Mouse (Mus musculus) heart, embryonic 15.5 days (tissue): ENCODE measurements around the gene Zscan2. TPM values are rescaled to one million over a fixed set of nuclear protein-coding genes. Genes with fewer than 3 reads are reported as not detected.

Experiments
- ATAC-seq: fragments of 200-750 bp; cut with Nextera tagmentation; replicated peaks from 2 replicates; pipeline ENCODE4 v1.8.0; 2017; ENCODE audit warnings: low read depth, moderate TSS enrichment; ENCODE audit not compliant: insufficient number of reproducible peaks, insufficient read depth, low FRiP score
- H3K27ac ChIP-seq: fragments of 300-500 bp; sonication (generic); 2 replicates; pipeline ENCODE4 v1.5.1; 2015; ENCODE audit warnings: mild to moderate bottlenecking, inconsistent platforms
- H3K27me3 ChIP-seq: fragments of 300-500 bp; sonication (generic); 2 replicates; pipeline ENCODE4 v1.6.1; 2015; ENCODE audit warnings: inconsistent platforms
- H3K36me3 ChIP-seq: fragments of 300-500 bp; sonication (generic); 2 replicates; pipeline ENCODE4 v1.6.1; 2015; ENCODE audit warnings: mild to moderate bottlenecking, inconsistent platforms
- H3K4me1 ChIP-seq: fragments of 300-500 bp; sonication (generic); replicated peaks from 2 replicates; pipeline ENCODE4 v1.6.1; 2015; ENCODE audit warnings: inconsistent platforms
- H3K4me2 ChIP-seq: fragments of 300-500 bp; sonication (generic); 2 replicates; pipeline ENCODE4 v1.6.1; 2015; ENCODE audit warnings: inconsistent platforms, mild to moderate bottlenecking, moderate library complexity
- H3K4me3 ChIP-seq: fragments of 300-500 bp; sonication (generic); 2 replicates; pipeline ENCODE4 v1.5.1; 2015; ENCODE audit warnings: mild to moderate bottlenecking, inconsistent platforms
- H3K9ac ChIP-seq: fragments of 300-500 bp; sonication (generic); 2 replicates; pipeline ENCODE4 v1.6.1; 2015; ENCODE audit warnings: mild to moderate bottlenecking, inconsistent platforms
- H3K9me3 ChIP-seq: fragments of 300-500 bp; sonication (generic); replicated peaks from 2 replicates; pipeline ENCODE4 v1.6.1; 2016; ENCODE audit warnings: inconsistent platforms
- WGBS: fragments of 180-500 bp; shearing (Covaris S2); methylation state at CpG from one replicate; pipeline ENCODE4 v1.1.7; 2015; ENCODE audit warnings: mixed read lengths; 5-methylcytosine and 5-hydroxymethylcytosine counted together
- polyA plus RNA-seq: library from polyadenylated mRNA; unstranded; fragments of >200 nt; fragmentation: Nextera tagmentation; extraction: Ambion mirVana; gene quantifications from 2 replicates; pipeline ENCODE4 v1.2.1, GENCODE M21; 2015

Gene Zscan2
- polyA plus RNA-seq, 1 experiment from 2014 or later = 2.0 TPM

DNA sequence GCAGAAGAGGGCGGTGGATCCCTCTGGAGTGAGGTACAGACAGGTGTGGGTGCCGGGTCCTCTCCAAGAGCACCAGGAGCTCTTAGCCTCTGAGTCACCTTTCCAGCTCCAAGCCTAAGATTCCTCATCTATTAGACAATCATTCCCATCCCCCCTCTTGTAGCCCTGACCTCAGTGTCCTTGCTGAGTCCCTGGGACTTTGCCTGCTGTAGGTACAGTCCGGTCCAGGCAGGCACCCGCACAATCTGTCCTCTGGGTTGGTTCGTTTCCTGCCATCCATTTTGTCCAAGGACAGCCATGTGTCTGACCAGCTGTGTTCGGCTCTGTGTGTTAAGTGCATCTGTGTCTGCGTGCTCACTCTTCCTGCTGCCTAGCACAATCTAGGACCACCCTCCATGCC, 27.9 kb downstream of the Zscan2 start:
- Histone ChIP-seq H3K27ac (peak overlapping the region; percentile 73), H3K4me2 (no peak overlapping the region), H3K9ac (no peak overlapping the region), H3K27me3 (no peaks in the 10 kb centered on the region), H3K4me1 (peaks cover 16% of the 10 kb centered on the region), H3K4me3 (no peak overlapping the region), H3K36me3 (peaks cover 29% of the 10 kb centered on the region), H3K9me3 (no peaks in the 10 kb centered on the region)
- ATAC-seq = no peak
- 62% methylated on average over 7 of the region's 7 CpGs for WGBS

- no peak overlapping the region for H3K4me2 ChIP-seq
- H3K9ac ChIP-seq = no peak overlapping the region
Measured at GRCm38 (mm10) chr7:80889021-80889511, 28.3 kb downstream of the Zscan2 start.

DNA sequence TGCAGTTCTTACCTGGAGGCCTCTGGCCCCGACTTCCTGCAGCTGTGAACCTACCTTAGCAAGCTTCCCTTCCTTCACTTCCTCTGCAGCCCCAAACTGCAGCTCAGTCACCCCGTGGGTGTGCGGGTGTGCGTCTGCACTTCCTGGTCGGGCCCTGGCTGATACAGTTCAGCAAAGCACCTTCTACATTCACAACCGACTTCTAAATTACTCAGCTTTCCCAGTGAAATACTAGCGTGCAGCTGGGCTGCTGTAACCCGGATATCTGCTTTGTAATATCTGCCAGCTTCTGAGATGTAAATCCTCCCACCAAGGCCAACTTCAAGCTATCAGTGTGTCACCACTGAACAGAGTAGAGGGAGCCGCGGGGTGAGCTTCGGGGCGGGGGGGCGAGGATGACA, 29.1 kb downstream of the Zscan2 start:
- peaks cover 36% of the 10 kb centered on the region for H3K36me3 ChIP-seq
- peaks cover 16% of the 10 kb centered on the region for H3K4me1 ChIP-seq
- H3K27me3 ChIP-seq = no peaks in the 10 kb centered on the region
- H3K9ac ChIP-seq = no peak overlapping the region
- H3K4me3 ChIP-seq = no peak overlapping the region
- no peak for ATAC-seq
- 70% methylated on average over 13 of the region's 13 CpGs for WGBS
- H3K27ac ChIP-seq = peak overlapping the region; percentile 73
- 0 out of 2 replicates have a peak overlapping the region, but pooled peaks have one; percentile 8 for H3K4me2 ChIP-seq
- no peaks in the 10 kb centered on the region for H3K9me3 ChIP-seq

More at GRCm38 (mm10) chr7:80889021-80889511, 28.3 kb downstream of the Zscan2 start:
- H3K27ac ChIP-seq = peak overlapping the region; percentile 73
- H3K4me1 ChIP-seq = peaks cover 16% of the 10 kb centered on the region
- no peak overlapping the region for H3K4me3 ChIP-seq
- H3K9me3 ChIP-seq = no peaks in the 10 kb centered on the region
- H3K27me3 ChIP-seq = no peaks in the 10 kb centered on the region
- peak; percentile 84 for ATAC-seq
- peaks cover 34% of the 10 kb centered on the region for H3K36me3 ChIP-seq
- WGBS = 43% methylated on average over 9 of the region's 9 CpGs

GRCm38 (mm10) chr7:80893086-80893752, 32.5 kb downstream of the Zscan2 start:
- Histone ChIP-seq H3K4me1 (peaks cover 16% of the 10 kb centered on the region), H3K36me3 (peaks cover 57% of the 10 kb centered on the region), H3K4me3 (no peak overlapping the region), H3K27me3 (no peaks in the 10 kb centered on the region), H3K27ac (peak overlapping the region; percentile 39; the same call in 1 of the 2 replicates), H3K9ac (no peak overlapping the region), H3K9me3 (no peaks in the 10 kb centered on the region), H3K4me2 (no peak overlapping the region)
- WGBS = 87% methylated on average over 15 of the region's 15 CpGs
- ATAC-seq = no peak

DNA sequence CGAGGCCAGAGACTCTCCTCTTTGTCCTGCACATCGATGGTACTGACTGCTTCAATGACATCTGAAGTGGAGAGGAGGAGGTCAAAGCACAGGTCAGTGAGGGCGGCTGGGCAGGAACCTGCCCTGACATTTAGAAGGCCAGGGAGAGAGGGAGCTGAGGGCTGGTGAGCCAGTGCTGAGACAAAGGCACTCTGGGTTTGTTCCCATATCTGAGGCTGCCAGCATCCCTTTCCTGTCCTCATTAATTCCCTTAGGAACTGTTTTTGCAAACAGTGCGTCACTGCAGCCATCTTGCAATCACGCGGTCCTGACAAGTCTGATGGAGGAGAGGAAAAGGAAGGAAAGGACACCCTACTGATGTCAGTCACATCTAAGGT, 33.0 kb downstream of the Zscan2 start:
- H3K9me3 ChIP-seq = no peaks in the 10 kb centered on the region
- H3K4me1 ChIP-seq = peaks cover 13% of the 10 kb centered on the region
- 64% methylated on average over 6 of the region's 6 CpGs for WGBS
- no peak overlapping the region for H3K9ac ChIP-seq
- H3K36me3 ChIP-seq = peaks cover 57% of the 10 kb centered on the region
- no peak overlapping the region for H3K4me3 ChIP-seq
- no peak overlapping the region for H3K4me2 ChIP-seq
- peak overlapping the region; percentile 39 for H3K27ac ChIP-seq
- H3K27me3 ChIP-seq = no peaks in the 10 kb centered on the region
- no peak for ATAC-seq

DNA sequence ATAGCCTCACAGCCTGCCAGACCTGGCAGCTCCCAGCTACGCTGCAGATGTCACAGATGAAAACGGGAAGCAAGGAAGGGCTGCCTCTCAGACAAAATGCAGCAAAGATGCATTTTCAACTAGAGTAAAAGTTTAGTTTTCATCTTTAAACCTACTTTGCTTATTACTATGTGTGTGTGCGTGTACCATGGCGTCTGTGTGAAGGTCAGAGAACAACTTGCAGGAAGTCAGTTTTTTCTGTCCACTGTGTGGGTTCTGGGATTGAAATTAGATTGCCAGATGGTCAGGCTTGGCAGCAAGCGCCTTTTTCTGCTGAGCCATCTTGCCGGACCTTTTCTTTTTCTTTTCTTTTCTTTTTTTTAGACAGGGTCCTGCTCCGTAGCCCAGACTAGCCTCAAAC, 33.5 kb downstream of the Zscan2 start:
- peaks cover 57% of the 10 kb centered on the region for H3K36me3 ChIP-seq
- peak overlapping the region; percentile 39 for H3K27ac ChIP-seq
- 79% methylated on average over 7 of the region's 7 CpGs for WGBS

DNA sequence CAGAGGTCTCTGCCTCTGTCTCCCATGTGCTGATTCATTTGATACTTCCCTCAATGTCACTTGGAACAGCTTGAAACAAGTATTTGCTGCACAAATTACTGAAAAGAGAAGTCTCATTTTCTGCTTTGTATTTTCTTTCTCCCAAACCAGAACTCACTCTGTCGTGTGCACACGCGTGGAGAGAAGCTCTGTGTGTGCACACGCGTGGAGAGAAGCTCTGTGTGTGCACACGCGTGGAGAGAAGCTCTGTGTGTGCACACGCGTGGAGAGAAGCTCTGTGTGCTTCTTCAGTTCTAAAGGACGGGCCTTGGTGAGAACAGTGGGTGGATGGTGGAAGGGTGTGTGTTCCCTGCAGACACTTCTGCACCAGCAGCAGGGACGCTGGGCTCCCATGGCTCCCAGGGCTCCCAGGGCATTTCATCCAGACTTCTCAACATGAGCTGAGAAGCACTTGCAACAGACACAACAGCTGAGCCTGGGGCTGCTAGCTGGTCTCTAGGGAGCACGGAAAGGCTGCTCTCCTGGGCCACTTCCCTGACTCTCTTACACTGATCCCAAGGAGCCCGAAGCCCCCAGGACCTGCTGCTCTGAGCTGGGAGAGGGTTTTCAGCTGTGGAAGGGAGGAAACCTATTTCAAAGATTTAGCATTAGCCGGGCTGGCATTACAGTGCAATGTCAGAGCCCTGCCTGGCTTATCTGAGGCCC, 34.2 kb downstream of the Zscan2 start:
- 91% methylated on average over 14 of the region's 14 CpGs for WGBS

More for the DNA sequence above, 33.5 kb downstream of the Zscan2 start:
- Histone ChIP-seq H3K4me3 (no peak overlapping the region), H3K4me1 (peaks cover 8% of the 10 kb centered on the region), H3K27me3 (no peaks in the 10 kb centered on the region), H3K9ac (no peak overlapping the region), H3K9me3 (no peaks in the 10 kb centered on the region), H3K4me2 (no peak overlapping the region)
- ATAC-seq = no peak

DNA sequence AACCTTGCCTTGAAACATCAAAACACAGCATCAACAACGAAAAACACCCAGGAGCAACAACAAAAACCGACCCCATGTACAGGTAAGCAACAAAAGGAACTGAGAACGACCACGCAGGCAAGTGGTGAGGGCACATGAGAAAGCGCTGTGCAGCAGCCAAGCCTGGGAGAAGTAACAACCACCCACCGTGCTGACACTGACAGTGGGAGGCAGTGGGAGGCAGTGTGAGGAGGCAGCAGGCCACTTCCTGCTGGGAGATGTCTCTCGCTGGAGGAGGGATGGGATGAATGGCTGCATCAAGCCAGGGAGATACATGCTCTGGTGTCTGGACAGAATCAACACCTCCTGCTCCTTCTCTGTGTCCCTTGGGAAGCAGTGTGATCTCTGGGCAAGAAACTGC, 36.4 kb downstream of the Zscan2 start:
- Histone ChIP-seq H3K9me3 (no peaks in the 10 kb centered on the region), H3K4me1 (peaks cover 14% of the 10 kb centered on the region), H3K4me3 (no peak overlapping the region), H3K9ac (no peak overlapping the region), H3K36me3 (peaks cover 42% of the 10 kb centered on the region), H3K27ac (no peak overlapping the region), H3K27me3 (no peaks in the 10 kb centered on the region), H3K4me2 (no peak overlapping the region)
- no peak for ATAC-seq
- WGBS = 82% methylated on average over 7 of the region's 7 CpGs

More for the DNA sequence above, 34.2 kb downstream of the Zscan2 start:
- H3K9ac ChIP-seq = no peak overlapping the region
- no peak for ATAC-seq
- no peaks in the 10 kb centered on the region for H3K9me3 ChIP-seq
- no peak overlapping the region for H3K27ac ChIP-seq
- no peak overlapping the region for H3K4me3 ChIP-seq
- no peak overlapping the region for H3K4me2 ChIP-seq
- H3K27me3 ChIP-seq = no peaks in the 10 kb centered on the region
- peaks cover 57% of the 10 kb centered on the region for H3K36me3 ChIP-seq
- H3K4me1 ChIP-seq = peaks cover 1% of the 10 kb centered on the region

- Histone ChIP-seq H3K27ac (no peak overlapping the region), H3K4me1 (peaks cover 14% of the 10 kb centered on the region), H3K4me3 (no peak overlapping the region), H3K27me3 (no peaks in the 10 kb centered on the region), H3K9ac (no peak overlapping the region), H3K9me3 (no peaks in the 10 kb centered on the region), H3K36me3 (peaks cover 37% of the 10 kb centered on the region), H3K4me2 (no peak overlapping the region)
- no peak for ATAC-seq
- 82% methylated on average over 4 of the region's 4 CpGs for WGBS
Measured at GRCm38 (mm10) chr7:80897721-80898120, 37.0 kb downstream of the Zscan2 start.

- Histone ChIP-seq H3K36me3 (peaks cover 14% of the 10 kb centered on the region; the same call in 1 of the 2 replicates), H3K4me3 (peak within 1 kb of the TSS; percentile 80), H3K4me2 (peak within 1 kb of the TSS; percentile 86), H3K9ac (peak within 1 kb of the TSS; percentile 78), H3K9me3 (no peaks in the 10 kb centered on the region), H3K27me3 (no peaks in the 10 kb centered on the region), H3K4me1 (peaks cover 25% of the 10 kb centered on the region), H3K27ac (peak within 1 kb of the TSS; percentile 85)
- ATAC-seq = peak; percentile 94
- under 1% methylated on average over 36 of the region's 36 CpGs for WGBS
Measured at GRCm38 (mm10) chr7:80900944-80901501, 40.3 kb downstream of the Zscan2 start, which contains the start of gene Wdr73. TSS of gene Wdr73 (minus strand) at chr7:80901269.

GRCm38 (mm10) chr7:80901541-80902274, 41.0 kb downstream of the Zscan2 start:
- 26% methylated on average over 15 of the region's 15 CpGs for WGBS
- no peaks in the 10 kb centered on the region for H3K9me3 ChIP-seq
- peaks cover 25% of the 10 kb centered on the region for H3K4me1 ChIP-seq
- peak overlapping the region; percentile 80 for H3K4me3 ChIP-seq
- peaks cover 9% of the 10 kb centered on the region; the same call in 1 of the 2 replicates for H3K36me3 ChIP-seq
- H3K27ac ChIP-seq = peak overlapping the region; percentile 85
- H3K27me3 ChIP-seq = no peaks in the 10 kb centered on the region
- peak overlapping the region; percentile 78 for H3K9ac ChIP-seq
- no peak for ATAC-seq
- peak overlapping the region; percentile 86 for H3K4me2 ChIP-seq
